Mouse (Mus musculus) myocyte (in vitro differentiated cells): ENCODE results near the gene Psmd2. TPM values are rescaled to one million over a fixed set of nuclear protein-coding genes. Genes with fewer than 3 reads are reported as not detected.
A peak's percentile ranks its signal among the peaks of the same experiment; 100 is the strongest.

ENCODE experiments used
- H3K27me3 ChIP-seq: one replicate; pipeline ENCODE4 v1.6.1; 2011; ENCODE audit not compliant: control insufficient read depth, insufficient read depth, insufficient read length
- H3K36me3 ChIP-seq: one replicate; pipeline ENCODE4 v1.6.1; 2011; ENCODE audit not compliant: control insufficient read depth, insufficient read depth
- H3K4me2 ChIP-seq: one replicate; pipeline ENCODE4 v1.6.1; 2011; ENCODE audit warnings: low read depth, control low read depth
- H3K4me3 ChIP-seq: one replicate; pipeline ENCODE4 v1.5.1; 2011; ENCODE audit warnings: mild to moderate bottlenecking, control low read depth, moderate library complexity
- H3K79me2 ChIP-seq: one replicate; pipeline ENCODE4 v1.6.1; 2011; ENCODE audit not compliant: control insufficient read depth, insufficient read depth
- H3ac ChIP-seq: one replicate; pipeline ENCODE4 v1.6.1; 2011; ENCODE audit not compliant: control insufficient read depth, insufficient read length
- CEBPB ChIP-seq: IDR thresholded peaks from 2 replicates; pipeline ENCODE4 v1.6.1; 2011; ENCODE audit warnings: mild to moderate bottlenecking, moderate library complexity; ENCODE audit not compliant: poor library complexity, insufficient read depth, severe bottlenecking
- E2F4 ChIP-seq: IDR thresholded peaks from one replicate; pipeline ENCODE4 v1.6.1; 2011; ENCODE audit warnings: mild to moderate bottlenecking, control low read depth, moderate library complexity; ENCODE audit not compliant: insufficient read depth
- MAX ChIP-seq: IDR thresholded peaks from one replicate; pipeline ENCODE4 v1.6.1; 2011; ENCODE audit warnings: low read depth, mild to moderate bottlenecking, control low read depth
- MYOD1 ChIP-seq, 3 experiments: IDR thresholded peaks; one replicate each; pipeline ENCODE4 v1.6.1; 2011; ENCODE audit warnings: control low read depth in 2 of 3, low read depth in 2 of 3, mild to moderate bottlenecking in 2 of 3, moderate library complexity in 1 of 3; ENCODE audit not compliant: insufficient read length in 2 of 3, control insufficient read depth in 1 of 3
- MYOG ChIP-seq, 3 experiments: IDR thresholded peaks; one replicate each; pipeline ENCODE4 v1.6.1; 2011; ENCODE audit warnings: control low read depth in 2 of 3, low read depth in 2 of 3, mild to moderate bottlenecking in 2 of 3; ENCODE audit not compliant: insufficient read length in 2 of 3, control insufficient read depth in 1 of 3, insufficient read depth in 1 of 3
- POLR2A ChIP-seq: IDR thresholded peaks from one replicate; pipeline ENCODE4 v1.6.1; 2011; ENCODE audit warnings: low read depth, mild to moderate bottlenecking, control low read depth, moderate library complexity; ENCODE audit not compliant: insufficient read length
- POLR2AphosphoS2 ChIP-seq: IDR thresholded peaks from one replicate; pipeline ENCODE4 v1.6.1; 2011; ENCODE audit warnings: low read depth, control low read depth; ENCODE audit not compliant: insufficient read length
- REST ChIP-seq: IDR thresholded peaks from one replicate; pipeline ENCODE4 v1.6.1; 2011; ENCODE audit warnings: mild to moderate bottlenecking, control low read depth, moderate library complexity; ENCODE audit not compliant: insufficient read depth, insufficient read length
- SRF ChIP-seq: IDR thresholded peaks from one replicate; pipeline ENCODE4 v1.6.1; 2011; ENCODE audit warnings: low read depth; ENCODE audit not compliant: control insufficient read depth, insufficient read length
- TCF12 ChIP-seq: IDR thresholded peaks from one replicate; pipeline ENCODE4 v1.6.1; 2011; ENCODE audit warnings: mild to moderate bottlenecking, control low read depth; ENCODE audit not compliant: poor library complexity, insufficient read depth, severe bottlenecking
- TCF3 ChIP-seq: IDR thresholded peaks from one replicate; pipeline ENCODE4 v1.6.1; 2011; ENCODE audit warnings: low read depth, control low read depth; ENCODE audit not compliant: insufficient read length
- USF1 ChIP-seq: IDR thresholded peaks from one replicate; pipeline ENCODE4 v1.6.1; 2011; ENCODE audit warnings: low read depth, mild to moderate bottlenecking, control low read depth, moderate library complexity
- polyA plus RNA-seq: library from polyadenylated mRNA; unstranded; fragments of >200 nt; fragmentation: generic; extraction: Trizol; gene quantifications from one replicate; pipeline ENCODE4 v1.2.1, GENCODE M21; 2012; ENCODE audit warnings: missing spikeins

Gene Psmd2
- polyA plus RNA-seq, 1 experiment, result 285 TPM

GRCm38 (mm10) chr16:20619541-20620398 is 31.7 kb upstream of the Psmd2 start:
- H3K27me3 ChIP-seq, result no peaks in the 10 kb centered on the region
- H3K4me3 ChIP-seq, result peak overlapping the region; percentile 43
- no peaks in the 10 kb centered on the region for H3K79me2 ChIP-seq
- no peak overlapping the region for H3ac ChIP-seq
- TF ChIP-seq POLR2AphosphoS2 (peak; percentile 4), REST (peak; percentile 83), MYOD1 (IDR thresholded peaks at IDR 0.05; ENCODE audit: control insufficient read depth in 1 of 3, insufficient read length in 2 of 3, low read depth in 2 of 3) (peak in 1 of 3 experiments; percentile 19), MYOG (IDR thresholded peaks at IDR 0.05; ENCODE audit: control insufficient read depth in 1 of 3, insufficient read depth in 1 of 3, insufficient read length in 2 of 3, low read depth in 2 of 3) (no peak), TCF3 (no peak), POLR2A (peak; percentile 7), E2F4 (no peak)
- H3K4me2 ChIP-seq, result peak overlapping the region; percentile 86
- no peaks in the 10 kb centered on the region for H3K36me3 ChIP-seq

- H3K36me3 ChIP-seq, result no peaks in the 10 kb centered on the region
- H3K27me3 ChIP-seq, result no peaks in the 10 kb centered on the region
- H3K4me2 ChIP-seq, result peak overlapping the region; percentile 86
- TF ChIP-seq REST (no peak), USF1 (no peak), POLR2A (no peak), TCF12 (no peak), MAX (no peak), TCF3 (no peak), POLR2AphosphoS2 (no peak), MYOD1 (IDR thresholded peaks at IDR 0.05; ENCODE audit: control insufficient read depth in 1 of 3, insufficient read length in 2 of 3, low read depth in 2 of 3) (no peak), SRF (no peak), E2F4 (no peak)
- no peaks in the 10 kb centered on the region for H3K79me2 ChIP-seq
- H3ac ChIP-seq, result peak overlapping the region; percentile 66
- H3K4me3 ChIP-seq, result peak overlapping the region; percentile 43
Measured at GRCm38 (mm10) chr16:20620399-20620735, 31.1 kb upstream of the Psmd2 start.

GRCm38 (mm10) chr16:20620751-20621190 is 30.7 kb upstream of the Psmd2 start:
- Histone ChIP-seq H3K4me2 (peak overlapping the region; percentile 86), H3ac (peak overlapping the region; percentile 66), H3K4me3 (peak overlapping the region; percentile 43), H3K79me2 (no peaks in the 10 kb centered on the region), H3K27me3 (no peaks in the 10 kb centered on the region), H3K36me3 (no peaks in the 10 kb centered on the region)
- TF ChIP-seq MYOG (IDR thresholded peaks at IDR 0.05; ENCODE audit: control insufficient read depth in 1 of 3, insufficient read depth in 1 of 3, insufficient read length in 2 of 3, low read depth in 2 of 3), result peak in 2 of 3 experiments; percentile 89 to 91
- peak in 2 of 3 experiments; percentile 70 to 80 for TF ChIP-seq MYOD1 (IDR thresholded peaks at IDR 0.05; ENCODE audit: control insufficient read depth in 1 of 3, insufficient read length in 2 of 3, low read depth in 2 of 3)
- TF ChIP-seq MAX, result no peak
- no peak for TF ChIP-seq REST
- no peak for TF ChIP-seq POLR2A
- TF ChIP-seq CEBPB, result no peak
- no peak for TF ChIP-seq TCF12
- no peak for TF ChIP-seq SRF
- no peak for TF ChIP-seq E2F4
- TF ChIP-seq POLR2AphosphoS2, result peak; percentile 20
- no peak for TF ChIP-seq USF1
- TF ChIP-seq TCF3, result peak; percentile 17

GRCm38 (mm10) chr16:20621191-20621990 is 30.1 kb upstream of the Psmd2 start, which contains the start of gene Camk2n2:
Camk2n2 (minus strand) TSS chr16:20621287.
- Histone ChIP-seq H3K79me2 (no peaks in the 10 kb centered on the region), H3K27me3 (no peaks in the 10 kb centered on the region), H3ac (peak within 1 kb of the TSS; percentile 66), H3K4me3 (peak within 1 kb of the TSS; percentile 43), H3K36me3 (no peaks in the 10 kb centered on the region), H3K4me2 (peak within 1 kb of the TSS; percentile 99)
- TF ChIP-seq TCF3 (no peak), MYOG (IDR thresholded peaks at IDR 0.05; ENCODE audit: control insufficient read depth in 1 of 3, insufficient read depth in 1 of 3, insufficient read length in 2 of 3, low read depth in 2 of 3) (no peak), TCF12 (no peak), POLR2A (peak; percentile 24), MYOD1 (IDR thresholded peaks at IDR 0.05; ENCODE audit: control insufficient read depth in 1 of 3, insufficient read length in 2 of 3, low read depth in 2 of 3) (no peak), REST (no peak)
